Mouse (Mus musculus) urinary bladder, postnatal 14 days (tissue): ENCODE results near the gene Il19.

ENCODE experiments used
- DNase-seq: peaks from one replicate; pipeline ENCODE4 v3.0.0; 2021; ENCODE audit warnings: low spot score

The Il19 gene

DNA sequence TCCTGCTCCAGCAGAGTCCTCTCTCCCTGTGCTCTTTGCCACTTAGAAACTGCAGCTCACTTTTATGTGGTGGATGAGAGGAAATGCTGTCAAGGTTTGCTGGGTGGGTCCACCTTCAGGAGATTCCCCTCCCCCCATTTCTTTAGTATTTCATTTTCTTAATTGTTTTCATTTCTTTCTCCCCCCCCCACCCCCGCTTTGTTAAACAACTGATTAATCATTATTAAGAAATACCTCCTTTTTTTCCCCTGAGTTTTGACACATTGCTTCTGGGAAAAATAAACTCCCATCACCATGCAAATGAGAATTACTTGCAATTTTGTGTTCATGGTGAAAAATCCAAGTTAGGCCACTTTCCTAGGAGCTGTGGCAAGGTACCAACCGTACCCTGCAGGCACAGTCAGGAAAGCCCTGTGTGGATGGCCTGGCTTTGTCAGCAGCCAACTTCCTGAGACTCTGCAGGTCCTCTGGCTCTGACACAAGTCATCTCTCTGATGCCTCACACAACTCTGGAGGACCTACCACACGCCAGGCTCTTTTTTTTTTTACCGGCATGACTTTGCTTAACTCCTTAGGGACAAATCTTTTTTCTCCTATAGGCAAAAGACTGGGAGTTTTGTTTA is at the start of gene Il19:
Gene Il19, minus strand, starts transcription at position 51 of the 623 bp plus-strand sequence.
- DNase-seq, result no peak

DNA sequence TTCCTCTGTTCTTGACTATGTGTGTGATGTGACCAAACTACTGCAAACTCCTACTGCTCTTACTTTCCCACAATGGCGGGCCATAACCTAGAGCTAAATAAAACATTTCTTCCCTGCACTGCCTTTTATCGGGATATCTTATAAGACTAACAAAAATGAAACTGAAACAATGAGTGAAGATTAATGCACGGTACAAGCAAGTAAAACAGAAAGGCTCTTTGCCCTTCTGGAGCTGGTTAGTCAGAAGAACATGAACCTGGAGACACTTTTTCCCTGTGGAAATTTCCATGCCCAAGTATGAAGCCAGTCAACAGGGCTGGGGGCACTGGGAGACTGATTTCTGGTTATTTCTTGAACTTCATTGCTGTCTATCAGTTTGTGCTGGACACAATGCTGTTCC is 49.4 kb upstream of the Il19 start:
- DNase-seq, result no peak

GRCm38 (mm10) chr1:130987418-130987817 is 47.5 kb upstream of the Il19 start:
- DNase-seq, result no peak

GRCm38 (mm10) chr1:130987001-130987400 is 47.1 kb upstream of the Il19 start:
- no peak for DNase-seq

DNA sequence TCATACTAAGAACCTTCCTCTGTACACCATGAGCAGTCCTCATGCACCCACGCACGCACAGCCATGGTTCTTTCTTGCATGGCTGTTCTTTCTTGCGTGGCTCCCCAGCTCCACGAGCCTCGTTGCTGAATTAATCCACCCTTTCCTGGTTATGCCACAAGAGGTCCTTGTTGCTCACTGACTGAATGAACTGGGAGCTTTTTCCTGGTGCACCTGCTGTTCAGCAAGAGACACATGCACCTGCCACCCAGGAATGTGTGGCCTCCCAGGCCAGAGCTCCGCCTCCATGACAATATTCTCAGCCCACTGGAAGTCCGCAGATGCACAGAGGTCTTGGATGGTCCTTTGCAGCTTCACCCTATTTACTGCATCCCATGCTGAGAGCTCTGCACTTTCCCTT is 44.5 kb upstream of the Il19 start:
- no peak for DNase-seq

DNA sequence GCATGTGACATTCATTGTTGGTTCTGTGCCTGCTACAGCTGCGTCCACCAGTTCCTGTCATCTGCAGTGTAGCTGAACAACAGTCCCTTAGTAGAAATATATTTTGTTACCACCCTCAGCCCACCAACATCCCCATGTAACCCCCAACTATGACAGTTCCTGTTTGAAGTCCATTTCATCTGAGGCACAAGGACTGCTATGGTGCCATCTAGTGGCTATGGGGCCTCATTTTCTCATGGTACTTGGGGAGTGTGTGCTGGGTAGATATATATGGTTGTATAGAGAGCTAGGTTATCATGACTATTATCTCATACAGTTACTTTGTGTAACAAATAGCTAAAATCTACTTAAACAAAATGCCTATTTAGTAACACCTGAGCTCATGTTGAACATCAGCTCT is 39.5 kb upstream of the Il19 start:
- peak; percentile 39 for DNase-seq

DNA sequence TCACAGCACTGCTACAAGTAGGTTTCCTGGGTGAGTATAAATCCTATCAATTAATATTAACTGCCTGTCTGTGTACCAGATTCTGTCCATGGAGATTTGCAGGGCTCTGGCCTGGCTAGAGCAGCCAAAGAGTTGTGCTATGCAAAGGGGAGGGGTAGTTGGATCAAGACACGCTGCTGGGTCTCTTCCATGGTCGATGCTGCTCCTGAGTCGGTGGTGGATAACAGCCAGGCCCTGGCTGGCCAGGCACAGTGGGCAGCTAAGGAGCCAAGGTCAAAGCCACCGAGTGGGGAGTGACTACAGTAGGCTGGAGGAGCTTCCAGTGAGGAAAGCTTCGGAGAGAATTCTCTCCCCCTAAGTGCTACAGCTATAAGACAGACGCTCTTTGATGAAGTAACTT is 24.0 kb upstream of the Il19 start:
- no peak for DNase-seq

- DNase-seq, result no peak
These were observed 7.0 kb upstream of the Il19 start for GRCm38 (mm10) chr1:130946920-130947319.

DNA sequence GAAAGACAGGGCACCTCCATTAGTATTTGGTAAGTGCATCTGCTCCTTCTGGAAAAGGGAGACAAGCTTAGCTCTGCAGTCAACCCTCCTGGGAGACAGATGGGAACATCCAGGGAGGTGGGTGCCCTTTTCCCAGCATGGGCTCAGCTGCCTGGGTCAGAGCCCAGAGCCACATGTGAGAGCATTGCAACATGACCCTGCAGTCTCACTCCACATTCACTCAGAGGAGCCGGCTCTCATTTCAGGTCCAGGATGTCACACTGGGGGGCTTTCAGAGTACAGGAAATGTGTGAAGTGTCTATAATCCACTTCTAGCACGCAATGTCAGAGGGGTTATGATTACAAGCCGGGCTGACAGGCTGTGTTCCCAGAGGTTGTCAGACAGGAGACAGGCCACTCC is 1.9 kb upstream of the Il19 start:
- no peak for DNase-seq

GRCm38 (mm10) chr1:130938192-130938591 is 1.7 kb downstream of the Il19 start:
- DNase-seq, result no peak

- no peak for DNase-seq
These were observed 2.7 kb downstream of the Il19 start for GRCm38 (mm10) chr1:130937170-130937569.

- no peak for DNase-seq
These were observed 3.6 kb downstream of the Il19 start for GRCm38 (mm10) chr1:130936351-130936750.

DNA sequence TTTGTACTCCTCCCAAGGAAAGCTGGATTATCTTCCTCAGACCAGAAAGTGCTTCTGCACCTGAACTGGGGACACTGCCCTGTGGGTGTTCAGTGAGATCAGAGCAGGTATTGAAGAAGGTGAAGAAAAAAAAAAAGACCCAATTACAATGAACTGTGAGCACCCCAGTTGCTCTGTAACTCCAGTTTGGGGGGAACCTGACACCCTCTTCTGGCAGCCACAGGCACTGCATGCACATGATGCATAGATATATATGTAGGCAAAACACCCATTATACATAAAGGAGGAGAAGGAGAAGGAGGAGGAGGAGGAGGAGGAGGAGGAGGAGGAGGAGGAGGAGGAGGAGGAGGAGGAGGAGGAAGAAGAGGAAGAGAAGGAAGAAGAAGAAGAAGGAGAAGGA is 13.4 kb downstream of the Il19 start:
- no peak for DNase-seq

DNA sequence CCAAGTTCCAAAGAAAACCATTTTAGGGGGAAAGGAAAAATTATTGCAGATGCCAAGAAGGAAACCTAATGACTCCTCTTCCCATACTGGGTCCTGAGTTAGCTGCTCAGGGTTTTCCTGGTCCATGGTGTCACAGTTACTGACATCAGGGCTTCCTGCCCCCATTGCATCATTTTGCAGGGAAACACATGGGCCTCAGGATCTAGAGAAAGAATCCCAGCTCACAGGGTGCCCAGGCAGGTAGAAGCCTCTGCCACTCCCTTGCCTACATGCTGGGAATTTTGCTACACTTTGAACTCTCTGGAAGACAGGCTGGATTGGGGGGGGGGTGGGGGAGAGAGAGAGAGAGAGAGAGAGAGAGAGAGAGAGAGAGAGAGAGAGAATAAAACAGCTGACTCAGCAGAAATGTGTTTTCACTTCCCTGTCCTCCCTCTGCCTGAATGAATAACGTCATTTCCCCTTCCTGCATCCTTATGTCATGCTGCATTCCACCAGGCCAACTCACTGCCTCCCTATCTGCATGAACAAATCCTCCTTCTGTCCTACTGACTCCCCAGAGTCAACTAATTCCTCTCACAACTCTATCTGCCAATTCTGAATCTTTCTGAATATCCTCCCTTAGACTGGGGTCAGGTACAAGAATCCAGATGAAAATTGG is 21.5 kb downstream of the Il19 start:
- DNase-seq, result no peak

GRCm38 (mm10) chr1:130911401-130912010 is 28.4 kb downstream of the Il19 start, which contains the start of gene Il20:
Gene Il20, minus strand, starts transcription at chr1:130911451.
- no peak for DNase-seq

GRCm38 (mm10) chr1:130902505-130902904 is 37.4 kb downstream of the Il19 start:
- no peak for DNase-seq

DNA sequence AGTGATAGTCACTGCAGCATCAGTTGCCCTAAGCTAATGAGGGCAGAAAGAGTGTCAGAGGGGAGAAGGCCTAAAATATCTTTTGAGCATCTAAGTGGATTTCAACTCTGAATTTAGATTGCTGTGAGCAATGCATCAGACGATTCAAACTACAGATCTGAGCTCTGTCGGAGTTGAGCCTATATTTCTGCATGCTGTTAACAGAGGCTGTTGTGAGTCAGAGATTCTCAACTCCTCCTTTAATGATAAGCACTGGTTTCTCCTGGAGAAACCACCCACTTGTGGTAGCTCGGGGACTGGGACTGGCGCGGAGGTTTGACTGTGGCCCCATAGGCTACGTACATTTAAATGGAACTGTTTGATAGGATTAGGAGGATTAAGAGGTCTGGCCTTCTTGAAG is 45.4 kb downstream of the Il19 start:
- DNase-seq, result no peak

GRCm38 (mm10) chr1:130893329-130894040 is 46.4 kb downstream of the Il19 start:
- no peak for DNase-seq

GRCm38 (mm10) chr1:130892446-130892845 is 47.5 kb downstream of the Il19 start:
- DNase-seq, result no peak

DNA sequence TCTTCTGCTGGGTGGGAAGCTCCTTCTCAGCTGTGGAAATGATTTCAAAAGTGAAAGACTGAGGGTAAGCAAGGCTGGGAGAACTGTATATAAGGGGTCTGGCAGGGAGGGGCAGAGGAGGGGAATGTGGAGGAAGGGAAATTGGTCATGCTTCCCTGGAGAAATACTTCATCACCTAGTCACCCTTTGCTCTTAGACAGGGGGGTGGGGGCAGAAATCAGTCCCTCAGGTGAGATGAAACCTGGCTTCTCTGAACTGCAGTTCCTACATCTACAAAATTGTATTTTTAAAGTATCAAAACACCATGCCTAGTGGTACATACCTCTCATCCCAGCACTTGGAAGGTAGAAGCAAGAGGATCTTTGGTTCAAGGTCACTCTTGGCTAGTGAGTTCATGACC is 52.6 kb downstream of the Il19 start, which contains the start of gene Il24:
Gene Il24, minus strand, starts transcription at position 101 of the 400 bp plus-strand sequence.
- DNase-seq, result no peak

DNA sequence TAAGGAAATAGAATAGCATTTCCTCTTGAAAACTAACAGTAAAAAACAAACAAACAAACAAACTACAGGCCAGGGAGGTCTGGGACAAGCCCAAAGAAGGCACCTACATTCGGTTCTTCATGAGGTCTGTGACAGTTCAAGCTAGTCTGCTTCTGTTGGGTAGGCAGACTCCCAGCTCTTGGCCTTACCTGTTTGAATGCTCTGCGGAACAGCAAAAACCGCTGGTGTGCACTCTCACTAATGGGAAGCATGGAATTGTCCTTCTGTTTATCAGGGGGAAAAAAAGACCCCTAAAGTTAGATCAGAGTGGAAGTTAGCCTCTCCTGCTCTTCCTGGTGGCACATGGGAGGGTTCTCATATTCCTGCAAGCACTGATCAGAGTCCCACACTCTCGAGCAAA is 56.8 kb downstream of the Il19 start:
- DNase-seq, result no peak
